8 mouse cellular contexts compared by ENCODE assay signal in the genomic region with DNA sequence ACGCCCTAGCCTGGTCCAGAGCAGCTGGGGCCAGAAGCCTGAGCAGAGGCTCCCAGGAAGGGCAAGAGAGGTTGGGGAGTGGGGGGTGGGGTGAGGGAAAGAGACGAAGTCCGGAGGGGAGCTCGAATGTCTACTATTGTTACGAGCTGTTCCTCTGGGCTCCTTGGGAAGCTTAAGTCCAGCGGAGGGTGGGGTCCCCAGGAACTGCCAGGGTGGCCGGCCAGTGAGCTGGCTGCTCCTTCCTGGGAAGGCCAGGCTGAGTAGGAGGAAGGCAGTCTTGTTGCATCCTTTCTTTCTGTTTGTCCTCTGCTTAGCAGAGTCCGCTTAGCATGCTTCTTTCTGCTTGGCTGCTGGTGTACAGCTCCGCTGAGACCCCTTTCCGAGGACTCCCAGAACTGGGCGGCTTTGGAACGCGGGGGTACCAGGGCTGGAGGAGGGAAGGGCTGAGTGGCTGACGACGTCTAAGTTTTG. TPM values are rescaled to one million over a fixed set of nuclear protein-coding genes. Genes with fewer than 3 reads are reported as not detected.
DNase-seq lines count a peak whose midpoint lies in the region; ATAC-seq and TF ChIP-seq lines count a peak whose summit lies in the region.

No protein-coding gene starts in this region.

- 29% methylated on average over 15 of the region's 15 CpGs for WGBS in heart, embryonic 15.5 days
- 14% methylated on average over 15 of the region's 15 CpGs for WGBS in liver, embryonic 15.5 days (ENCODE audit: insufficient replicate concordance)
- 27% methylated on average over 15 of the region's 15 CpGs for WGBS in stomach, embryonic 15.5 days

- in situ Hi-C loops in ES-E14 (cut with MboI; ENCODE audit: low sequenced_read_pairs in 2 of 2, unreplicated experiment in 2 of 2), result loop anchor here in 1 of 2 experiments (10.0 kb wide), 2 partner anchors 67 to 107 kb away; no protein-coding TSS in a partner anchor

- ATAC-seq in heart, embryonic 15.5 days (replicated peaks; ENCODE audit: insufficient number of reproducible peaks, insufficient read depth, low FRiP score, low read depth), result no peak
- ATAC-seq in liver, embryonic 15.5 days (ENCODE audit: insufficient read depth), result no peak
- peak; percentile 5; the same call in 1 of the 2 replicates for ATAC-seq in stomach, embryonic 15.5 days (ENCODE audit: insufficient read depth, low FRiP score, low read depth)
- no peak for ATAC-seq in megakaryocyte-erythroid progenitor cell, adult 5-6 weeks (replicated peaks; ENCODE audit: low FRiP score, low TSS enrichment, poor library complexity, severe bottlenecking)

- peaks cover 1 to 36% of the 10 kb centered on the region in 2 experiments; a peak in 2 of 4 replicates for H3K4me1 ChIP-seq in ES-E14 (ENCODE audit: control insufficient read depth in 2 of 2, insufficient read depth in 2 of 2, low read length in 2 of 2, poor library complexity in 1 of 2)
- peaks cover 76% of the 10 kb centered on the region for H3K4me1 ChIP-seq in heart, embryonic 15.5 days (replicated peaks)
- H3K4me1 ChIP-seq in liver, embryonic 15.5 days (replicated peaks), result peaks cover 83% of the 10 kb centered on the region
- peaks cover 75% of the 10 kb centered on the region for H3K4me1 ChIP-seq in stomach, embryonic 15.5 days

- peak; percentile 25 to 33 for DNase-seq in B cell, adult 2 months
- DNase-seq in ES-E14 (ENCODE audit: low read depth, low spot score), result no peak
- no peak for DNase-seq in adrenal gland, postnatal 36 days
- no peak for DNase-seq in cerebellum, adult 8-10 months

- H3K27me3 ChIP-seq in heart, embryonic 15.5 days, result peaks cover 50% of the 10 kb centered on the region
- H3K27me3 ChIP-seq in liver, embryonic 15.5 days, result peaks cover 36% of the 10 kb centered on the region
- H3K27me3 ChIP-seq in stomach, embryonic 15.5 days (replicated peaks), result peaks cover 37% of the 10 kb centered on the region

- peak overlapping the region; percentile 56 for H3K4me2 ChIP-seq in heart, embryonic 15.5 days
- H3K4me2 ChIP-seq in liver, embryonic 15.5 days, result peak overlapping the region; percentile 95
- peak overlapping the region; percentile 48 for H3K4me2 ChIP-seq in stomach, embryonic 15.5 days

- peak overlapping the region; percentile 45 to 47; a peak in 3 of 4 replicates for H3K4me3 ChIP-seq in ES-E14 (ENCODE audit: insufficient read depth in 1 of 2, low read depth in 1 of 2, low read length in 2 of 2, poor library complexity in 1 of 2, severe bottlenecking in 1 of 2)
- H3K4me3 ChIP-seq in heart, embryonic 15.5 days, result peak overlapping the region; percentile 39
- peak overlapping the region; percentile 78 for H3K4me3 ChIP-seq in liver, embryonic 15.5 days (replicated peaks)
- peak overlapping the region; percentile 37; the same call in 1 of the 2 replicates for H3K4me3 ChIP-seq in stomach, embryonic 15.5 days (replicated peaks)

- H3K9me3 ChIP-seq in ES-E14 (ENCODE audit: control insufficient read depth, insufficient read depth, low read depth, low read length), result no peaks in the 10 kb centered on the region
- H3K9me3 ChIP-seq in heart, embryonic 15.5 days (replicated peaks), result no peaks in the 10 kb centered on the region
- no peaks in the 10 kb centered on the region for H3K9me3 ChIP-seq in liver, embryonic 15.5 days (replicated peaks)
- no peaks in the 10 kb centered on the region for H3K9me3 ChIP-seq in stomach, embryonic 15.5 days

- no peaks in the 10 kb centered on the region for H3K36me3 ChIP-seq in ES-E14 (ENCODE audit: control insufficient read depth, insufficient read depth, low read length, poor library complexity, severe bottlenecking)
- no peaks in the 10 kb centered on the region; the same call in 1 of the 2 replicates for H3K36me3 ChIP-seq in heart, embryonic 15.5 days
- H3K36me3 ChIP-seq in liver, embryonic 15.5 days (replicated peaks), result peaks cover 12% of the 10 kb centered on the region
- H3K36me3 ChIP-seq in stomach, embryonic 15.5 days, result 0 out of 2 replicates have a peak, but pooled peaks cover 3% of the 10 kb centered on the region

- H3K9ac ChIP-seq in ES-E14 (ENCODE audit: insufficient read depth, low read depth, low read length, poor library complexity, severe bottlenecking), result no peak overlapping the region
- H3K9ac ChIP-seq in heart, embryonic 15.5 days, result peak overlapping the region; percentile 37
- peak overlapping the region; percentile 78 for H3K9ac ChIP-seq in liver, embryonic 15.5 days
- no peak overlapping the region for H3K9ac ChIP-seq in stomach, embryonic 15.5 days

- H3K27ac ChIP-seq in ES-E14 (ENCODE audit: insufficient read depth, low read depth, low read length, poor library complexity, severe bottlenecking), result no peak overlapping the region
- H3K27ac ChIP-seq in heart, embryonic 15.5 days, result peak overlapping the region; percentile 83
- H3K27ac ChIP-seq in liver, embryonic 15.5 days (replicated peaks), result peak overlapping the region; percentile 79
- H3K27ac ChIP-seq in stomach, embryonic 15.5 days, result peak overlapping the region; percentile 84; the same call in 1 of the 2 replicates

TF ChIP-seq in ES-E14, 5 proteins besides CTCF, POLR2A, EP300 and RAD21:
- TF ChIP-seq HCFC1 (IDR thresholded peaks at IDR 0.05; ENCODE audit: borderline replicate concordance, insufficient read depth, low read length) (no peak), ZNF384 (IDR thresholded peaks at IDR 0.05; ENCODE audit: low read depth, low read length) (no peak), ZC3H11A (IDR thresholded peaks at IDR 0.05; ENCODE audit: borderline replicate concordance, low read depth, low read length) (no peak), MAFK (IDR thresholded peaks at IDR 0.05; ENCODE audit: insufficient read depth, low read depth, low read length) (no peak), CHD2 (IDR thresholded peaks at IDR 0.05; ENCODE audit: low read depth, low read length) (no peak)

RNA-seq across cellular contexts. Expression of a gene that starts 6.8 kb away (rescaled TPM):
- total RNA-seq in ES-E14 (2012; rRNA removed), result 0.49 and 0.74 TPM in 2 replicates
- 9.2 and 13.2 TPM in 2 replicates for polyA plus RNA-seq in heart, embryonic 15.5 days (2015; fragmentation: Nextera tagmentation; extraction: Ambion mirVana)
- polyA plus RNA-seq in liver, embryonic 15.5 days (2015; fragmentation: Nextera tagmentation; extraction: Ambion mirVana), result 55.3 and 58.3 TPM in 2 replicates
- 7.1 and 9.7 TPM in 2 replicates for polyA plus RNA-seq in stomach, embryonic 15.5 days (2015; fragmentation: Nextera tagmentation; extraction: Ambion mirVana)
- total RNA-seq in adrenal gland, postnatal 36 days (2021), result 1 to 10 TPM; 2.5 to 2.9 TPM
- 44.2 and 65.2 TPM in 2 replicates for total RNA-seq in megakaryocyte-erythroid progenitor cell, adult 5-6 weeks (2014; fragmentation: Nextera tagmentation)
- 9.5 and 10.1 TPM in 2 replicates for total RNA-seq in megakaryocyte-erythroid progenitor cell, adult 5-6 weeks (2017)

RNA-seq across cellular contexts. Expression of a gene that starts 14.7 kb away (rescaled TPM):
- total RNA-seq in ES-E14 (2012; rRNA removed), result 1.5 and 2.1 TPM in 2 replicates
- polyA plus RNA-seq in heart, embryonic 15.5 days (2015; fragmentation: Nextera tagmentation; extraction: Ambion mirVana), result 4.5 TPM in 2 replicates
- polyA plus RNA-seq in liver, embryonic 15.5 days (2015; fragmentation: Nextera tagmentation; extraction: Ambion mirVana), result 8.1 and 8.7 TPM in 2 replicates
- polyA plus RNA-seq in stomach, embryonic 15.5 days (2015; fragmentation: Nextera tagmentation; extraction: Ambion mirVana), result 3.5 and 4.1 TPM in 2 replicates
- total RNA-seq in adrenal gland, postnatal 36 days (2021), result under 1 TPM in 1 of 2 experiments, not detected in 1; 0.46 TPM
- total RNA-seq in megakaryocyte-erythroid progenitor cell, adult 5-6 weeks (2014; fragmentation: Nextera tagmentation), result 25.7 and 28.1 TPM in 2 replicates
- 8.2 and 11.4 TPM in 2 replicates for total RNA-seq in megakaryocyte-erythroid progenitor cell, adult 5-6 weeks (2017)

RNA-seq across cellular contexts. Expression of a gene that starts 20.4 kb away (rescaled TPM):
- total RNA-seq in ES-E14 (2012; rRNA removed), result 75.4 and 85.5 TPM in 2 replicates
- 10.7 and 14.6 TPM in 2 replicates for polyA plus RNA-seq in heart, embryonic 15.5 days (2015; fragmentation: Nextera tagmentation; extraction: Ambion mirVana)
- 6.2 and 7.2 TPM in 2 replicates for polyA plus RNA-seq in liver, embryonic 15.5 days (2015; fragmentation: Nextera tagmentation; extraction: Ambion mirVana)
- 15.8 and 17.4 TPM in 2 replicates for polyA plus RNA-seq in stomach, embryonic 15.5 days (2015; fragmentation: Nextera tagmentation; extraction: Ambion mirVana)
- 10 to 100 TPM; 73.9 to 80.0 TPM for total RNA-seq in adrenal gland, postnatal 36 days (2021)
- 71.6 and 76.7 TPM in 2 replicates for total RNA-seq in megakaryocyte-erythroid progenitor cell, adult 5-6 weeks (2014; fragmentation: Nextera tagmentation)
- total RNA-seq in megakaryocyte-erythroid progenitor cell, adult 5-6 weeks (2017), result 35.8 and 51.5 TPM in 2 replicates

RNA-seq across cellular contexts. Expression of a gene that starts 22.0 kb away (rescaled TPM):
- total RNA-seq in ES-E14 (2012; rRNA removed), result 260 and 334 TPM in 2 replicates
- 40.6 and 47.4 TPM in 2 replicates for polyA plus RNA-seq in heart, embryonic 15.5 days (2015; fragmentation: Nextera tagmentation; extraction: Ambion mirVana)
- 27.9 and 36.1 TPM in 2 replicates for polyA plus RNA-seq in liver, embryonic 15.5 days (2015; fragmentation: Nextera tagmentation; extraction: Ambion mirVana)
- polyA plus RNA-seq in stomach, embryonic 15.5 days (2015; fragmentation: Nextera tagmentation; extraction: Ambion mirVana), result 56.2 and 63.9 TPM in 2 replicates
- total RNA-seq in adrenal gland, postnatal 36 days (2021), result 10 to 100 TPM; 63.8 to 83.7 TPM
- total RNA-seq in megakaryocyte-erythroid progenitor cell, adult 5-6 weeks (2014; fragmentation: Nextera tagmentation), result 170 and 181 TPM in 2 replicates
- total RNA-seq in megakaryocyte-erythroid progenitor cell, adult 5-6 weeks (2017), result 94.9 and 126 TPM in 2 replicates

RNA-seq across cellular contexts. Expression of a gene that starts 45.5 kb away (rescaled TPM):
- total RNA-seq in ES-E14 (2012; rRNA removed), result 49.3 and 49.7 TPM in 2 replicates
- 34.9 and 50.5 TPM in 2 replicates for polyA plus RNA-seq in heart, embryonic 15.5 days (2015; fragmentation: Nextera tagmentation; extraction: Ambion mirVana)
- polyA plus RNA-seq in liver, embryonic 15.5 days (2015; fragmentation: Nextera tagmentation; extraction: Ambion mirVana), result 22.8 and 23.1 TPM in 2 replicates
- polyA plus RNA-seq in stomach, embryonic 15.5 days (2015; fragmentation: Nextera tagmentation; extraction: Ambion mirVana), result 86.4 and 90.3 TPM in 2 replicates
- 10 to 100 TPM; 33.9 to 37.4 TPM for total RNA-seq in adrenal gland, postnatal 36 days (2021)
- 23.2 and 27.2 TPM in 2 replicates for total RNA-seq in megakaryocyte-erythroid progenitor cell, adult 5-6 weeks (2014; fragmentation: Nextera tagmentation)
- 47.1 and 60.7 TPM in 2 replicates for total RNA-seq in megakaryocyte-erythroid progenitor cell, adult 5-6 weeks (2017)

Comparison
In these comparisons a context has a peak if more than half of its experiments do, and no peak if none do; other contexts are left out.
1. DNase-seq: peak in B cell, adult 2 months (2 of 2); none in ES-E14 (single experiment), adrenal gland, postnatal 36 days (0 of 2) and cerebellum, adult 8-10 months (single experiment).
2. H3K9ac ChIP-seq: peak in heart, embryonic 15.5 days (single experiment) and liver, embryonic 15.5 days (single experiment); none in ES-E14 (single experiment) and stomach, embryonic 15.5 days (single experiment).
3. Peak in every context shown above with its lines, with median percentiles within 50 percentile points of each other: H3K4me3 ChIP-seq and H3K4me2 ChIP-seq.